Mouse (Mus musculus) gastrocnemius, postnatal 4 days (tissue): Measurements from ENCODE around the gene Ksr1. TPM values are rescaled to one million over a fixed set of nuclear protein-coding genes. Genes with fewer than 3 reads are reported as not detected.

Source experiments
- DNase-seq, 2 experiments: peaks; one replicate each; pipeline ENCODE4 v3.0.0; 2021 to 2022; ENCODE audit warnings: low spot score in 2 of 2, mixed read lengths in 2 of 2
- total RNA-seq, 2 experiments: library from RNA; stranded (reverse); gene quantifications; 2 replicates each; pipeline ENCODE4 v1.2.3; 2021

The Ksr1 gene
- total RNA-seq, 2 experiments from 2014 or later = 120 to 144 TPM

- DNase-seq = peak in 1 of 2 experiments; percentile 50
Measured at GRCm38 (mm10) chr11:79094727-79095126, 51.5 kb downstream of the Ksr1 start.

GRCm38 (mm10) chr11:79093986-79094695 lies 52.1 kb downstream of the Ksr1 start:
- DNase-seq = no peak

- no peak for DNase-seq
Measured at GRCm38 (mm10) chr11:79093386-79093906, 52.8 kb downstream of the Ksr1 start.

GRCm38 (mm10) chr11:79092802-79093201 lies 53.4 kb downstream of the Ksr1 start:
- DNase-seq = no peak

- no peak for DNase-seq
Measured at GRCm38 (mm10) chr11:79092245-79092644, 54.0 kb downstream of the Ksr1 start.

- DNase-seq = no peak
Measured at GRCm38 (mm10) chr11:79089756-79090155, 56.5 kb downstream of the Ksr1 start.

GRCm38 (mm10) chr11:79089027-79089426 lies 57.2 kb downstream of the Ksr1 start:
- DNase-seq = no peak

- no peak for DNase-seq
Measured at GRCm38 (mm10) chr11:79088325-79088724, 57.9 kb downstream of the Ksr1 start.

- no peak for DNase-seq
Measured at GRCm38 (mm10) chr11:79087731-79088311, 58.4 kb downstream of the Ksr1 start.

- DNase-seq = no peak
Measured at GRCm38 (mm10) chr11:79086787-79087186, 59.4 kb downstream of the Ksr1 start.

GRCm38 (mm10) chr11:79085059-79085458 lies 61.1 kb downstream of the Ksr1 start:
- no peak for DNase-seq

GRCm38 (mm10) chr11:79083018-79083441 lies 63.2 kb downstream of the Ksr1 start:
- no peak for DNase-seq

- peak in 1 of 2 experiments; percentile 57 for DNase-seq
Measured at GRCm38 (mm10) chr11:79080965-79081891, 65.0 kb downstream of the Ksr1 start.

GRCm38 (mm10) chr11:79080081-79080480 lies 66.1 kb downstream of the Ksr1 start:
- no peak for DNase-seq

GRCm38 (mm10) chr11:79076484-79076883 lies 69.7 kb downstream of the Ksr1 start:
- no peak for DNase-seq

- DNase-seq = no peak
Measured at GRCm38 (mm10) chr11:79075044-79075443, 71.2 kb downstream of the Ksr1 start.

- no peak for DNase-seq
Measured at GRCm38 (mm10) chr11:79074611-79075010, 71.6 kb downstream of the Ksr1 start.

GRCm38 (mm10) chr11:79073583-79073982 lies 72.6 kb downstream of the Ksr1 start:
- no peak for DNase-seq

- DNase-seq = no peak
Measured at GRCm38 (mm10) chr11:79072108-79072507, 74.1 kb downstream of the Ksr1 start.

- no peak for DNase-seq
Measured at GRCm38 (mm10) chr11:79071082-79071972, 74.9 kb downstream of the Ksr1 start.
